Mouse (Mus musculus): Measurements from ENCODE around the gene Cytl1.

Cytl1 gene

GRCm38 (mm10) chr5:37735224-37735623 lies at the start of gene Cytl1:
TSS of gene Cytl1 (plus strand) at chr5:37735519.
- DNase-seq (ENCODE audit: inconsistent ontology term): no peak

- no peak for DNase-seq (ENCODE audit: inconsistent ontology term)
Measured at GRCm38 (mm10) chr5:37692759-37693158, 42.6 kb upstream of the Cytl1 start.

- no peak for DNase-seq (ENCODE audit: inconsistent ontology term)
Measured at GRCm38 (mm10) chr5:37695773-37696172, 39.5 kb upstream of the Cytl1 start.

- DNase-seq (ENCODE audit: inconsistent ontology term): no peak
Measured at GRCm38 (mm10) chr5:37697286-37697685, 38.0 kb upstream of the Cytl1 start.

- DNase-seq (ENCODE audit: inconsistent ontology term): no peak
Measured at GRCm38 (mm10) chr5:37699757-37700156, 35.6 kb upstream of the Cytl1 start.

GRCm38 (mm10) chr5:37704962-37705361 lies 30.4 kb upstream of the Cytl1 start:
- no peak for DNase-seq (ENCODE audit: inconsistent ontology term)

- DNase-seq (ENCODE audit: inconsistent ontology term): no peak
Measured at GRCm38 (mm10) chr5:37708124-37708523, 27.2 kb upstream of the Cytl1 start.

GRCm38 (mm10) chr5:37709257-37709904 lies 25.9 kb upstream of the Cytl1 start:
- no peak for DNase-seq (ENCODE audit: inconsistent ontology term)

- DNase-seq (ENCODE audit: inconsistent ontology term): peak; percentile 30
Measured at GRCm38 (mm10) chr5:37716505-37717372, 18.6 kb upstream of the Cytl1 start, which contains the start of gene Stk32b. TSS of gene Stk32b (minus strand) at chr5:37717171.

- DNase-seq (ENCODE audit: inconsistent ontology term): peak; percentile 45
Measured at GRCm38 (mm10) chr5:37717384-37717963, 17.8 kb upstream of the Cytl1 start.

- no peak for DNase-seq (ENCODE audit: inconsistent ontology term)
Measured at GRCm38 (mm10) chr5:37720670-37721069, 14.6 kb upstream of the Cytl1 start.

GRCm38 (mm10) chr5:37725220-37725886 lies 10.0 kb upstream of the Cytl1 start:
- DNase-seq (ENCODE audit: inconsistent ontology term): no peak

- no peak for DNase-seq (ENCODE audit: inconsistent ontology term)
Measured at GRCm38 (mm10) chr5:37730781-37731180, 4.5 kb upstream of the Cytl1 start.

GRCm38 (mm10) chr5:37736213-37736612 lies 894 bp downstream of the Cytl1 start:
- DNase-seq (ENCODE audit: inconsistent ontology term): no peak

- no peak for DNase-seq (ENCODE audit: inconsistent ontology term)
Measured at GRCm38 (mm10) chr5:37743889-37744707, 8.8 kb downstream of the Cytl1 start.

- peak; percentile 46 for DNase-seq (ENCODE audit: inconsistent ontology term)
Measured at GRCm38 (mm10) chr5:37752027-37752967, 17.0 kb downstream of the Cytl1 start.

GRCm38 (mm10) chr5:37753366-37753765 lies 18.0 kb downstream of the Cytl1 start:
- DNase-seq (ENCODE audit: inconsistent ontology term): no peak

- no peak for DNase-seq (ENCODE audit: inconsistent ontology term)
Measured at GRCm38 (mm10) chr5:37762046-37762445, 26.7 kb downstream of the Cytl1 start.

- DNase-seq (ENCODE audit: inconsistent ontology term): no peak
Measured at GRCm38 (mm10) chr5:37765851-37766250, 30.5 kb downstream of the Cytl1 start.

GRCm38 (mm10) chr5:37767231-37767630 lies 31.9 kb downstream of the Cytl1 start:
- no peak for DNase-seq (ENCODE audit: inconsistent ontology term)

All from Muller cell, postnatal 12 days (primary cell).